Mouse (Mus musculus) G1E-ER4 (cell line): ENCODE results near the gene Kif12. TPM values are rescaled to one million over a fixed set of nuclear protein-coding genes. Genes with fewer than 3 reads are reported as not detected.

Experiments used
- GATA1 ChIP-seq: IDR thresholded peaks from one replicate; pipeline ENCODE4 v1.8.0; 2012; ENCODE audit warnings: low read length, inconsistent platforms
- polyA plus RNA-seq: library from polyadenylated mRNA; stranded (reverse); fragments of >175 nt; gene quantifications from 2 replicates; pipeline ENCODE4 v1.2.3, GENCODE M21; 2012

Gene Kif12
- polyA plus RNA-seq, 1 experiment: not detected

DNA sequence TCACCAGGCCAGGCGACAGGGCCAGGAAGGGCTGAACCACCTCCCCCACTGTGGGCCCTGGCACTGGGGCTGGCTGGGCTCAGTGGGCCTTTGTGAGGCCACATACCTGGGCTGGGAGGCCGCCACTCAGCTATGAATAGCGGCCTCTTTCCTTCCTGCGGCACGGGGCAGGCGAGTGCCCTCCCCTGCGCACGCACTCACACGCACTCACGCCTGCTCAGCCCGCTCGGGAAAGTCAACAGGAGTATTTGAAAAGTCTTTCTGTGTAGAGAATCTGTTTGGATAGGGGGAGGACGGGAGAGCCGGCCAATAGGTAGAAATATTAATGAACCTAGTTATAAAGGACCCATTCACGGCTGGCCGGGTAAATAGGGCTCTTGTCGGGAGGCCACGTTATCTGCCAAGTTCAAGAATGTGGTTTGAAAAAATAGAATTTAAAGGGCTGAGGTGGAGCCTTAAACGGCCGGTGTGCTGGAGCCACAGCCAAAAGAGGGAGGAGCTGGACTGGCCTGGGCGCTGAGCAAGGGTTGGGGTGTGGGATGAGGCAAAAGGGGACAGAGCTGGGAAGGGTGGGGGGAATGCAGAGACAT is 14.4 kb upstream of the Kif12 start:
- no peak for TF ChIP-seq GATA1

DNA sequence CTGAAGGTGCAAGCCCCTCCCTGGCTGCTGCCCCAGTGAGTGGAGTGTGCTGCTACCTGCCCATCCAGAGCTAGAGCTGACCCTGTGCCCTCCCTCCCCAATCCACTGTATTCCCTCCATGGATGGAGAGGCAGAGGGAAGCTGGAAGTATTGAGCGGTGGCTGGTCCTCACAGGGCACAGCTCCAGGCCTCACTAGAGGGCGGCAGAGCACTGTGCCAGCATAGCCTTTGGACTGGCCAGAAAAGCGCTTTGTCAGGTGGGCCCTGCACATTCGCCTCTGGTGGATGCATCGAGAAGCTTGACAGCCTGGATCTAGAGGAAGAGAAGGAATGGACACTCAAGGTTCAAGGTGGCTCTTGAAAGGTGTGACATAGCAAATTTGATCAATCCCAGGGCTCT is 9.6 kb upstream of the Kif12 start:
- TF ChIP-seq GATA1: no peak

DNA sequence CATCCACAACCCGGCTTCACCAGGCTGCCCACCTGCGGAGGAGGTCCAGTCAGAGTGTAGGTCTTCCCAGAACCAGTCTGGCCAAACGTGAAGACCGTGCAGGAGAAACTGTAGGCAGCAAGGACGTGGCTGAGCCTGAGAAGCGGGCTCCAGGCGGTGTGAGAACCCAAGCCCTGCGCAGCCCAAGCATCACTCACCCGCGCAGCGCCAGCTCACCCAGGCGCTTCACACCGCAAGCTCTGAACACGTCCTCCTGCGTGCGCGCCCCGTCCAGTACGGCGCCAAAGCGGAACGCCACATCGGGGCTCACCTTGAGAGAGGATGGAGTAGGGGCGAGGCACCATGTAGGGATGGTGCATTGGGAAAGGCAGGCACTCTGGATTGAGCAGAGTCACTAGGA is 809 bp downstream of the Kif12 start:
- TF ChIP-seq GATA1: no peak

DNA sequence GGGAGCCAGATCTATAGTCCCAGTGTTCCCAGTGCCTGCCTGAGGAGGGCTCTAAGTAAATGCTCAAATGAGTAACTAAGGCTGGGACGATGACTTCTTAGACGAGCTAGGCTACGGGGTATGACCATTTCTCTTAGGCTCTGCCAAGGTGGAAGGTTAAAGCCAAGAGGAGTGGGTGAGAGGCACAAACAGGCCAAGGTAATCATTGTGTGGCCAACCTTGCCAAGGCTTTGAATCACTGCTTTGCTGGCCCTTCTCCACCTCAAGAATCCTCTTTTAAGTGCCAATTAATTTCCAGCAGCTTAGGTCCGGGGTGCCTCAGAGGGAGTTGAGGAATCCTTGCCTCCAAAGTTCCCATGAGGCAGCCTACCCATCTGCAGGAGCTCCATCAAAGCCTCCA is 1.9 kb downstream of the Kif12 start:
- TF ChIP-seq GATA1: no peak

DNA sequence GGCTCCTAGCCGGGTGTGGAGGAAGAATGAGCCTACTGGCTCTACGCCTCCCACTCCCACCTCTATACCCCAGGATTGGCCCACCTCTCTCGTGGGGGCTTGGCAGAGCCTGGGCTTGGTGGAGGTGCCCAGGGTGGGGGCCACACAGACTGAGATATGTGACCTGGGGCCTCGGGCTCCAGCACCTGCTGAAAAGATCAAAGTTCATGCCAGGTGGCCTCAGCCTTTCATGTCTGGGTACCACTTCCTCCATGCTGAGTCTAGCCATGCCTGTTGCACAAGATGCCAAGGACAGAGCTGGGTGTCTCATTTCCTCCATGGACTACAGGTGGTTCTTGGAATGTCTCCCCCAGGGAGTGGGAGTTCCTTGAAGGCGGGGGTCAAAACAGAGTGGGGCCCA is 5.6 kb downstream of the Kif12 start:
- no peak for TF ChIP-seq GATA1

DNA sequence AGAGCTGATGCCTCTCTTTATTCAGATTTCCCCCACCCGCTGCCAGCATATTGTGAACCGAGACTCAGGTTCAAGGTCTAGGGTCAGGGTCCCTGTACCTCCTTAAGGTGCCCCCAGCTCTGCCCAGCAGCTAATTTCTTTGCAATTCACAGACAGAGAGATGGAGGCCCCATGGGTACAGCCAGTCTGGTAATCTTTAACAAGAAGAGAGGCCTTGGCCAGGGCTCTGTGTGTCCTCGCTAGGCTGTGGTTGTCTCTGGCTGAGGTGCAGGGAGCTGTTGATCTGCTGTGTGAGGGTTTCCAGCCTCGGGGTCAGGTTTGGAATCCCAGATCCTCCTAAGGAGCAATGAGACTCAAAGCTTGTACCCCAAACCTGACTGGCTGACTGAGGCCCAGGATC is 6.3 kb downstream of the Kif12 start:
- no peak for TF ChIP-seq GATA1

DNA sequence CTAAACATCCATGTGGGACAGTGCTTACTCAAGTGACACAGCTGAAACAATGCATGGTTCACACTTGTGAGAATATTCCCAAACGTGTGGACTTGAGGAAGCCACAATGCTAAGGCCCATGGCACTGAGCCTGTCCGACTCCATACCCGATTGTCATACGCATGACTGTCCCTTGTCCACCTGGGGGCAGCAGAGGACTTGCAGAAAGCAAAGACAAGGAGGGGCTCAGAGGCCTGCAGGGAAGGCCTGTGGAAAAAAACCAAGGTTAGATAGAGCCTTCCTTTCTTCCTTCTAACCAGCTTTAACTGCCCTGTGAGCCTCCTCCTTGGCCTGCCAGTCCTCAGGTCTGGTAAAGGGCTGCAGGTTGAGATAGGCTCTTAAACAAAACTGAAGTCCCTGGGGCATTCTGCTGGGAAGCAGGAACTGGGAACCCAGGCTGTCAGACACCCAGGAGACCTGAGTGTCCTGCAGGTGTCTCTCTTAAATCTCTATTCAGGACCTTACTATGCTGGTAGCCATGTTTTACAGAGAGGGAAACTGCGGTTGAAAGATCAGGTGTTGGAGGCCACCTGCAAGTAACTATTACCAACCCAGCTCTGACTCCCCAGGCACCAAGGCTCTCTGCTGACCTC is 12.9 kb downstream of the Kif12 start:
- no peak for TF ChIP-seq GATA1

DNA sequence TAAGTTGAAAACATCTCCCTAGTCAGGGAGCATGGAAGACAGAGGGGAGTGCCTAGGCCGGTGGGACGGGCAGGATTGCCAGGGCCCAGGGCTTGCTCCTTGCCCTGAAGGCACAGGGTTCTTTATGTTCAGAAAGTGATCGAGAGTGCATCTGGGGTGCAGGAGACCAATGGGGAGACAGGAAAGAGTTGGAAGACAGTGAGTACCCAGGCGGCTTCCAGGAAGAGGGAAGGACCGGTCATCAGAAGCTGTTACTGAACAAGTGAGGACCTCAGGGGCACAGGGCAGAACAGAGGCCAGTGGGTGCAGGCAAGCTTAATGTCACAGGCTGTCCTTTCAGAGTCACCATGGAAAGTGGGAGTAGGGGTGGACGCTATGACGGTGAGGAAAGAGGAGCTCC is 13.7 kb downstream of the Kif12 start:
- TF ChIP-seq GATA1: no peak

DNA sequence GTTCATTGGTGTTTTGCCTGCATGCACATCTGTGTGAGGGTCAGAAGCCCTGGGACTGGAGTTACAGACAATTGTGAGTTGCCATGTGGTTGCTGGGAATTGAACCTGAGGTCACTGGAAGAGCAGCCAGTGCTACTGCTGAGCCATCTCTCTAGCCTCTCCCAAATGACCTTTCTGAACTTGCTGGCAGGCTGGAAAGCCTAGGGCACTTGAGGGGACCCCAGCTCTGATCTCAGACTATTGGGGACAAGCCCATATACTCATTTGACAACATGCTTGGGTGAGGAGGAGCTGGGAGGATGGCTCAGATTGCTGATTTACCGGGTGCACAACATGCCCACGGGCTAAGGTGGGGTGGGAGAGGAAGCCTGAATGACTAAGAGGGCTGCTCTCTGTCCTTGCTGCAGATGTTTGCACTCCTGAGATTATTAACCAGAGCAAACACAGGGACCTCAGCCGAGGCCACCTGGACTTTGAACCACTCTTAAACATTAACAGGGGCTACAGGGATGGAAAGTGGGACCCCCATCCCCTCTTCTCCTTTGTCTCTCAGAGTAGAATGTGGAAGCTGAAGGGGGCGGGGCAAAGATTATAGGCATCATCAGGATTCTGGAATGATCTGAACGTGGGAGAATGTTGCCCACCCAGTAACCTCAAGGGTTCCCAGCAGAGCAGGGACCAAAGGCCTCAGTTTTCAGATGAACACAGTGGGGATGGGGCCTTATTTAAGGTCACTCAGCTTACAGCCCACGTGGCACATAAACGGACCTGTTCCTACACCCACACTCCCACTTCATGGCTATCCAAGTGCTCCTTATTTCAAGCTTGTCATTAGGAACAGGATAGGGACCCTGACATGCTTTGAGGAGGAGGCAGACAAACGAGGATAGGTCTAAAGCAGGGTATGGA is 15.0 kb downstream of the Kif12 start:
- no peak for TF ChIP-seq GATA1

DNA sequence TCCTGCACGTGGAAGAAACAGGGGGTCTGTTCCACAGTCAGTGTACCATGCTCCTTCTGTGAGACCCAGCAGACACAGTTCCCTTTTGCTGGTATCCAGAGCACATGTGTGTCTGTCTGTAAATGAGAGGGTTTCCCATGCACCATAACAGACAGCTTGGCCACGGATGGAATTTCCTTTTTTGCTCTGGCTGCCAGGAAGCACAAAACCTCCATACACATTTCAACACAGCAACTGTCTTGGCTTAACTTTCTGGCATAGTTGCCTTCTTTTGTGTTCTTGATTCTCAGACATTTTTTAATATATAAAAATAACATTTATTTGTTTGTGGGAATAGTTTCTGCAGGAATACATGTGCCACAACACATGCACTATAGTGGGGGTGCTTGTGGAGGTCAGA is 16.3 kb downstream of the Kif12 start:
- no peak for TF ChIP-seq GATA1

DNA sequence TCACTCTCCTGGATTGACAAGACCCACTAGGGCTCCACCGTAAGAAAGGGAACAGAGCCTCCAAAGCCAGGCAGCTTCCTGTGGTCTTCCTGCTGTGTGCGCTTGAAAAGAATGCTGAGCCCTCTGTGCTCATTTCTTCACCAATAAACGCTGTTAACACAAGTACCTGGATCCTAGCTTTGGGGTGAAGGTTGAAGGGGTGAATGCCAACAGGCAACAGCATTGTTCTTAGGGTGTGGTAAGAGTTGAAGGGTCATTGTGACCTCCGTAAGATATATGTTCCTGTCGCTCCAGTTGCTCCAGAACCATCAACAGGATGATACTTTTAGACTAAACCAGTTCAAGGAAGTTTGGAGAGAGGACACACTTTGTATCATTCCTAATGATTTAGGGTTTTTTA is 17.2 kb downstream of the Kif12 start, which contains the start of gene Ambp:
Ambp (minus strand) TSS at position 101 of the 400 bp plus-strand sequence.
- TF ChIP-seq GATA1: no peak

DNA sequence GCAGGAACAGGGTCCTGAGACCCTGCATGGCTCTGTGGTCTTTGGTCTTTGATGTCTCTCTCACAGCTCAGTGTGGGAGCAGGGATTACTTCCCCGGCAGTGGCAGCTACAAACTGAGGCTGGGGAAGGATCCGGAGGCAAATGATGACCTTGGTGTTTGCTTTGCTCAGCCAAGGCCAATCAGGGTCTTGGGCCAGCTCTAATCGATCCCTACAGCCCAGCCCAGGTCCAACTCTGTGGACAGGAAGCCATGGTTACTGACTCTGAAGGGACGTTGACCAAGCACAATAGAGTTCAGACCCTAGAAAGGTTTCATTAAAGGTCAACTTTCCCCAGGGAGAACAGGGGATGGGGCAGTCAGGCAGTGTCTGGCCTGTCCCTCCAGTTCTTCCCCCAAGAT is 17.9 kb downstream of the Kif12 start:
- TF ChIP-seq GATA1: no peak

DNA sequence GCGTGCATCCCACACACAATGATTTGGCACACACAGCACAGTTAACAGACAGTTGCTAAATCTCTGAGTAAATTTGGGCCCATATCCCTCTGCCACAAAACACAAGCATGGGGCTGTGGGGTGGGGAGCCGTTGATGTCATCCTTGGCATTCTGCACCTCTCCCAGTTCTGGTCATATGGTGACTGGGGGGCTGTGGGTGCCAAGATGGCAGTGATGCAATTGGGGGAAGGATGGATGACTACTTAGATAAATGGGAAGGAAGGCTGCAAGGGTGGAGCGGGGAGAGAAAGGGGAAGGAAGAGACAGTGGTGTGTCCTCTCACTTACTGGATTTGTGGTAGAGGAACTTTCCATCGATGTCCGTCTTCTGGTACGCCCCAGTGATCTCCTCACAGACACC is 20.8 kb downstream of the Kif12 start:
- no peak for TF ChIP-seq GATA1

DNA sequence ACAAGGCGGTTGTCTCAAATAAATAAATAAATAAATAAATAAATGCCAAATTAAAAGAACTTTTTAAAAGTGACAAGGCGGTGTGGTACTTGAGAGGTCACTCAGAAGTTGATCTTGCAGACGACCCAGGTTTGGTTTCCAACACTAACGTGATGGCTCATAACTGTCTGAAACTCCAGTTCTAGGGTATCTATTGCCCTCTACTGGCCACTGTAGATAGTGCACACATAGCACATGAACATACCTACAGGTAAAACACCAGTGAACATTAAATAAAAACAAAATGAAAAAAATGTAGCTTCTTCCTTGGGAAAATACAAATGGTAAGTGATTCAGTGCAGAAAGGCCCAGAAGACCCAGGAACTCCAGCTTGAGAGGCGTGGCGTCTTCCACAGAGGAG is 24.7 kb downstream of the Kif12 start:
- TF ChIP-seq GATA1: no peak

DNA sequence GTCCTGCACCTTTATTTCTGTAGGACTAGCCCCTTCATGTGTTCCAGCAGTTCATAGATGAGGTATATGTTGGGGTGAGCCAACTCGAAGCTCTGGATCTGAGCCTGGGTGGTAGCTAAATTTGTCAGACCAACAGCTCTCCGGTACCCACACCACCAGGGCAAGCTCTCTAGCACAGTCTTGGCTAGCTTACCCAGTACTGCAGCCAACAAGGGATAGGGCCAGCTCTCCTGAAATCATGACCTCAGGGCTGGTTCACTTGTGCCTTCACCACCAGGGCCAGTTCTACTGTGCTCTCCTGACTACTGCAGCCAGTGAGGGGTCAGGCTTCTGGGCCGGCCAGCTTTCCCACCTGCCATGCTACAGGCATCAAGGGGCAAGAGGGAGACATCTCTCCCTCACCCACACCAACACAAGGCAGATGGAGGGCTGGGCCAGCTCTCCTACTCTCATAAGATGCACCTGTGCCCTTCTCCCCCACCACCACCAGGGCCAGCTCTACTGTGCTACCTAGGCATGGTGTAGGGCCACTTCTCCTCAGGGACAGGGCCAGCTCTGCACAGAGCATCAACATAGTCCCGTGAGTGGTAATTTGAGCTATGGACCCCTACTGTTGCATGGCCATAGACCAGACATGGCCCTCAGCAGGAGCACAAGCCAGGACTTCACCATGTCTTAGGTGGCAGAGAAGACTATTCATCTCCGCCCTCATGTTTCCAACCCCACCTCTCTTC is 41.9 kb downstream of the Kif12 start:
- TF ChIP-seq GATA1: no peak

DNA sequence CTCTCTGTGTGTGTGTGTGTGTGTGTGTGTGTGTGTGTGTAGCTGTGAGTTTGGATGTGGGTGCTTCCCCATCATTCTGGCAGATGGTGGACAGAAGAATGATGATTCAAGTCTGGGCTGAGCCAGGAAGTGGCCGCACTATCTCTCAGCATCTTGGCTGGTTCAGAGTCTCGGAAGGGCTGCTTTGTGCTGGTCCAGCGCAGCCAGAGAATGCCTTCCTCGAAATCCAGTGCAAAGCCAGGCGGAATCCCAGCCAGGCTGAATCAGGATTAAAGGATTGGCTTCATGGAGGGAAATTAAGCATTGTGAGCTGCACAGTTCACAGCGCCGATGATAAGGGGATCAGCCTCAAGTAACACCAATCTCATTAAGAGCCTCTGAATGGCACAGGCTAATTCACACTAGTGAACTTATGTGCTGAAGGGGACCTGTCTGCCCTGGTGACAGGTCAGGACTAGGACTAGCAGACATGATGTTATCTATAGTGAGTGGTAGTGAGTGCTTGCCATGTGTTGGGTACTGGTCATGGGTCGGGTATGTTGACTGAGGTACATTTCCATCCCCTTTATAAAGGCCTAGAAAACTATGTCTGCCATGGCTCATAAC is 47.0 kb downstream of the Kif12 start:
- TF ChIP-seq GATA1: no peak
